Mouse (Mus musculus): ENCODE measurements around the gene Tnrc6c. TPM values are rescaled to one million over a fixed set of nuclear protein-coding genes. Genes with fewer than 3 reads are reported as not detected.
A peak's percentile ranks its signal among the peaks of the same experiment; 100 is the strongest.

Gene Tnrc6c
- polyA plus RNA-seq, 1 experiment from 2014 or later: 8.7 TPM

DNA sequence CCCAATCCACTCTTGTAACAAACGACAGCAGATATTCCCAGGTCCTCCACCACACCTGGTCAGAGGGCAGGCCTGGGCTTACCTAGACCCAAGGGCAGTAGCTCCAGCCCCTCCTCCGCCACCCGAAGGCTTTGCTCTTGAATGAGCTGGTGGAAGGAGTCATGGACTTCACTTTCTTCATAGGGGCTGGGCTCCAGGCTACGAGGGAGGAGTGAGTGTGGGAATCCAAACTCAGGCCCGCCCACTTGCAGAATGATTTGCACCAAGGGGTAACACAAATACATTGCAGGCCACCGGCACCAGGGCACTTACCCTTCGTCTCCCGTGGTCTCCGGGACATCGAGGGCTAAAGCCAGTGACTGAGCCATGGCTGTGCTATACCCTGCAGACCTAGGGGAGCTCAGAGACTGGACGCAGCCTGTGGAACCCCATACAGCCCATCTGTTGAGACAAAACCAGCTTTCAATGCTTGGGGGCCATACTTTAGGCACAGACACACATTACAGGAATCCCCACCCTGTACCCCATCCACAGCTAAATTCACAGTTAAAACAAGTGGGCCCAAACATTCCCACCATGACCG, 124.9 kb downstream of the Tnrc6c start:
- H3K4me1 ChIP-seq (ENCODE audit: control insufficient read depth in 2 of 2, insufficient read depth in 2 of 2, low read length in 2 of 2): peaks cover 29 to 37% of the 10 kb centered on the region in 2 experiments
- WGBS: 57% methylated on average over 12 of the region's 12 CpGs

DNA sequence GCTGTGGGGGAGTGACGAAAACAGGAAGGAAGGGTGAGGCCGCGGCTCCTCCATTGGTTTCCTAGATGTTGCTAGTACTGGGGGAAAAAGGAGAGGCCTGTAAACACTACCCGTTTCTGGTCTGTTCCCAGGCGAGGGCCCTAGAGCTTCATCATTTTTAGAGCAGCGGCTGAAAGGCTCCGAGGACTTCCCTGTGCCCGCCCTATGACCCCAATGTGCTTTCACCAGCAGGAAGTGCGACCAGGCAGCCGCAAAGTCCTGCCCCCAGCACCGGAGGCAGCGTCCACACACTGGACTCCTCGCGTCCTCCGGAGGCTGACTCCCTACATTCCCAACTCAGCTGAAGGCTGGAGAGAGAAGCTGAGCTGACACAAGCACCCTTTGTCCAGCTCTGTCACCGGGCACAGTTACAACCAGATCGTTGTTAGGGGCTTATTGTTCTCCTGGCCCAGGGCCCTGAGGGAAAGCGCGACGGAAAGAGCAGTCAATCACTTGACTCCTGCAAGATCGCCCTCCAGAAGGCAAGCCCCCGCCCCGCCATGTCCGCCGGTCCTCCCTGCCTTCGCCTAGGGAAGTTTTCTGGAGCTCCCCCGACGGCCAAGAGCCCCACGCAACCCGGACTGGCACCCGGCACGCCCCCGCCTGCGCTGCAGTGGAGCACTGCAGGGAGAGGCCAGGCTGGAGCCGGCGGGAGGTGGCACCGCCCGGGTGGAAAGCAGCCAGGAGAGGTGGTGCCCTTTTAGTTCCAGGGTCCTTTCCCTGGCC, 125.5 kb downstream of the Tnrc6c start:
- Histone ChIP-seq H3K4me3 (ENCODE audit: control insufficient read depth in 1 of 2, insufficient read depth in 1 of 2, low read depth in 1 of 2, low read length in 2 of 2) (peak overlapping the region; percentile 51 to 60), H3K4me2 (ENCODE audit: low read length) (peak overlapping the region; percentile 100), H3K9ac (ENCODE audit: low read length) (peak overlapping the region; percentile 85), H3K27me3 (ENCODE audit: control insufficient read depth, insufficient read depth, low read length) (no peaks in the 10 kb centered on the region), H3K36me3 (ENCODE audit: control insufficient read depth, insufficient read depth, low read length) (peaks cover 39% of the 10 kb centered on the region), H3K9me3 (ENCODE audit: control insufficient read depth, low read length) (no peaks in the 10 kb centered on the region), H3K27ac (replicated peaks in 1 of 2; ENCODE audit: control insufficient read depth in 1 of 2, insufficient read depth in 1 of 2, low read depth in 2 of 2, low read length in 2 of 2) (peak overlapping the region; percentile 88 to 94), H3K4me1 (ENCODE audit: control insufficient read depth in 2 of 2, insufficient read depth in 2 of 2, low read length in 2 of 2) (peaks cover 29 to 37% of the 10 kb centered on the region in 2 experiments)
- 4% methylated on average over 38 of the region's 38 CpGs for WGBS
- ATAC-seq (ENCODE audit: insufficient number of reproducible peaks, insufficient read depth, low FRiP score, low read depth): peak; percentile 7; the same call in 1 of the 2 replicates

More for the DNA sequence above, 124.9 kb downstream of the Tnrc6c start:
- peak overlapping the region; percentile 100 for H3K4me2 ChIP-seq (ENCODE audit: low read length)
- H3K9ac ChIP-seq (ENCODE audit: low read length): peak overlapping the region; percentile 85
- no peaks in the 10 kb centered on the region for H3K9me3 ChIP-seq (ENCODE audit: control insufficient read depth, low read length)
- H3K4me3 ChIP-seq (ENCODE audit: control insufficient read depth in 1 of 2, insufficient read depth in 1 of 2, low read depth in 1 of 2, low read length in 2 of 2): peak overlapping the region; percentile 51 to 60
- no peak for ATAC-seq (ENCODE audit: insufficient number of reproducible peaks, insufficient read depth, low FRiP score, low read depth)
- peaks cover 46% of the 10 kb centered on the region for H3K36me3 ChIP-seq (ENCODE audit: control insufficient read depth, insufficient read depth, low read length)
- no peaks in the 10 kb centered on the region for H3K27me3 ChIP-seq (ENCODE audit: control insufficient read depth, insufficient read depth, low read length)
- H3K27ac ChIP-seq (replicated peaks in 1 of 2; ENCODE audit: control insufficient read depth in 1 of 2, insufficient read depth in 1 of 2, low read depth in 2 of 2, low read length in 2 of 2): peak overlapping the region; percentile 88 to 94

DNA sequence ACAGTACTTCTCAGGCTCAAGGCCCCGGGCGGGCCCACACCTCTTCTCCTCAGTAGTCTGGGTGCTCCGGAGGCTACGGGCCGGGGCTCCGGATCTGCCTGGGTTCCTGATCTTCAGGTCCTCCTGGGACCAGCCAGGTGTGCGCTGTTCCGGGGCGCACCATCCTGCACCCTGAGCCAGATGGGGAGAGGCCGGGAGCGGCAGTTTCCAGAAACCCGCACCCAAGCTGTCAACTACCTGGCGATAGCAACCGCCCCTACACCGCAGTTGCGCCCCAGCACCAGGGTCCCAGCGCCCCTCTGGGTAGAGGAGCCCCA, 126.1 kb downstream of the Tnrc6c start:
- 1% methylated on average over 17 of the region's 17 CpGs for WGBS
- Histone ChIP-seq H3K27ac (replicated peaks in 1 of 2; ENCODE audit: control insufficient read depth in 1 of 2, insufficient read depth in 1 of 2, low read depth in 2 of 2, low read length in 2 of 2) (peak overlapping the region; percentile 88 to 94), H3K27me3 (ENCODE audit: control insufficient read depth, insufficient read depth, low read length) (no peaks in the 10 kb centered on the region), H3K4me1 (ENCODE audit: control insufficient read depth in 2 of 2, insufficient read depth in 2 of 2, low read length in 2 of 2) (peaks cover 29 to 37% of the 10 kb centered on the region in 2 experiments), H3K36me3 (ENCODE audit: control insufficient read depth, insufficient read depth, low read length) (peaks cover 33% of the 10 kb centered on the region), H3K4me3 (ENCODE audit: control insufficient read depth in 1 of 2, insufficient read depth in 1 of 2, low read depth in 1 of 2, low read length in 2 of 2) (peak overlapping the region; percentile 51 to 60), H3K9me3 (ENCODE audit: control insufficient read depth, low read length) (no peaks in the 10 kb centered on the region), H3K9ac (ENCODE audit: low read length) (peak overlapping the region; percentile 85), H3K4me2 (ENCODE audit: low read length) (peak overlapping the region; percentile 100)
- peak; percentile 3; the same call in 1 of the 2 replicates for ATAC-seq (ENCODE audit: insufficient number of reproducible peaks, insufficient read depth, low FRiP score, low read depth)

DNA sequence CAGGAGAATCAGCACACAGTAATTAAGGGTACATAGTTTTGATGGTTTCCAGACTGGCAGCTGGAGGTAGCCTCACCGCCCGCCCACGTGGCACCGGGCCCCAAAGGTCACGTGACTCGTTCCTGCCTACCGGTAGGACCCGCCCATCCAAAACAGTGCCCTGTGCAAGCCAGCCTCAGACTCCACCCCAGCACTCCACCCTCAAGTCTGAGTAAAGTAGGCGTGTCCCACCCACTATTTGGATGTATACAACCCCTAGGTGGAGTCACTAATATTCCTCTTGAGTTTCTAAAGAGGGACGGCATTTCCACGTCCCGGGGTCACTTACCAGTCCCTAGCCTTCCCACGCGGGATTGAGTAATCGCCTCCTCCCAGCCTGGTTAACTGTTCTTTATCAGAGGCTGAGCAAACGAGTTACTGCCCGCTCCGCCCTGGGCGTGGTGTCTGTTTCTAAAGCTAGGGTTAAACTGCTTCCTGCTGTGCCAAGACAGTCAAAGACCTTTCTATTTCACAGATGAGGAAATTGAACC, 126.6 kb downstream of the Tnrc6c start:
- Histone ChIP-seq H3K27me3 (ENCODE audit: control insufficient read depth, insufficient read depth, low read length) (no peaks in the 10 kb centered on the region), H3K9ac (ENCODE audit: low read length) (peak overlapping the region; percentile 85), H3K4me3 (ENCODE audit: control insufficient read depth in 1 of 2, insufficient read depth in 1 of 2, low read depth in 1 of 2, low read length in 2 of 2) (peak overlapping the region; percentile 51 to 60), H3K4me2 (ENCODE audit: low read length) (peak overlapping the region; percentile 100), H3K9me3 (ENCODE audit: control insufficient read depth, low read length) (no peaks in the 10 kb centered on the region), H3K4me1 (ENCODE audit: control insufficient read depth in 2 of 2, insufficient read depth in 2 of 2, low read length in 2 of 2) (peaks cover 29 to 37% of the 10 kb centered on the region in 2 experiments), H3K36me3 (ENCODE audit: control insufficient read depth, insufficient read depth, low read length) (peaks cover 29% of the 10 kb centered on the region), H3K27ac (replicated peaks in 1 of 2; ENCODE audit: control insufficient read depth in 1 of 2, insufficient read depth in 1 of 2, low read depth in 2 of 2, low read length in 2 of 2) (peak overlapping the region; percentile 88 to 94)
- ATAC-seq (ENCODE audit: insufficient number of reproducible peaks, insufficient read depth, low FRiP score, low read depth): peak; percentile 72
- WGBS: 1% methylated on average over 19 of the region's 19 CpGs

DNA sequence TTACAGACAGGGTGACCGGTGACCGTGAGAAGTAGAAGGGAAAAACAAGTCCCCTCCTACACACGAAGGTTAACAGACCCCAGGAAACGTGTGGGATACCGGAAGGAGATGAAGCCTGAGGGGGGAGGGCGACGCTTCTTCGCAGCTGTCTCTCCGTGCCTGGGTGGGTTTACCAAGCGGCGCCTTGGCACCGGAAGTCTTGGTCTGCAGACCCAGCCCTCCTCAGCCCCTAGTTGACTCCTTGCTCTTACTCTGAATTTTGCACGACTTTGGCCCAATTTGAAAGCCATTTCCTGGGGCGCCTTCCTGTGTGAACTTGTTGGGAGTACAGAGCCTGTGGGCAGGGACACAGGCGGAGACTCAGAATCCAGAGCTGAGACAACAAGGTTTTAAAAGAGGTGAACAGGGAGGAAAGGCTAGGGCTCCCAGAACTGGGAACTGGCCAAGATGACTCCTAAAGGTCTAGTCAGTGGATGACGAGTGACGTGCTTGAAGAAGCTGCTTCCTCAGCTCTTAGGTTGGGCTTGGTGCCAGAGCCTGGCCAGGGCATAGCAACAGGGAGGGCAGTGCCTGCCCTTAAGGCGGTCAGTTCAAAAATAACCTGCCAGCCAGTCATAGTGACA, 127.2 kb downstream of the Tnrc6c start:
- Histone ChIP-seq H3K4me1 (ENCODE audit: control insufficient read depth in 2 of 2, insufficient read depth in 2 of 2, low read length in 2 of 2) (peaks cover 29 to 37% of the 10 kb centered on the region in 2 experiments), H3K4me2 (ENCODE audit: low read length) (peak overlapping the region; percentile 100), H3K36me3 (ENCODE audit: control insufficient read depth, insufficient read depth, low read length) (peaks cover 22% of the 10 kb centered on the region), H3K27ac (replicated peaks in 1 of 2; ENCODE audit: control insufficient read depth in 1 of 2, insufficient read depth in 1 of 2, low read depth in 2 of 2, low read length in 2 of 2) (peak overlapping the region; percentile 74 to 94), H3K9ac (ENCODE audit: low read length) (peak overlapping the region; percentile 85), H3K4me3 (ENCODE audit: control insufficient read depth in 1 of 2, insufficient read depth in 1 of 2, low read depth in 1 of 2, low read length in 2 of 2) (peak overlapping the region; percentile 51 to 60), H3K27me3 (ENCODE audit: control insufficient read depth, insufficient read depth, low read length) (no peaks in the 10 kb centered on the region), H3K9me3 (ENCODE audit: control insufficient read depth, low read length) (no peaks in the 10 kb centered on the region)
- WGBS: 8% methylated on average over 18 of the region's 18 CpGs
- no peak for ATAC-seq (ENCODE audit: insufficient number of reproducible peaks, insufficient read depth, low FRiP score, low read depth)

DNA sequence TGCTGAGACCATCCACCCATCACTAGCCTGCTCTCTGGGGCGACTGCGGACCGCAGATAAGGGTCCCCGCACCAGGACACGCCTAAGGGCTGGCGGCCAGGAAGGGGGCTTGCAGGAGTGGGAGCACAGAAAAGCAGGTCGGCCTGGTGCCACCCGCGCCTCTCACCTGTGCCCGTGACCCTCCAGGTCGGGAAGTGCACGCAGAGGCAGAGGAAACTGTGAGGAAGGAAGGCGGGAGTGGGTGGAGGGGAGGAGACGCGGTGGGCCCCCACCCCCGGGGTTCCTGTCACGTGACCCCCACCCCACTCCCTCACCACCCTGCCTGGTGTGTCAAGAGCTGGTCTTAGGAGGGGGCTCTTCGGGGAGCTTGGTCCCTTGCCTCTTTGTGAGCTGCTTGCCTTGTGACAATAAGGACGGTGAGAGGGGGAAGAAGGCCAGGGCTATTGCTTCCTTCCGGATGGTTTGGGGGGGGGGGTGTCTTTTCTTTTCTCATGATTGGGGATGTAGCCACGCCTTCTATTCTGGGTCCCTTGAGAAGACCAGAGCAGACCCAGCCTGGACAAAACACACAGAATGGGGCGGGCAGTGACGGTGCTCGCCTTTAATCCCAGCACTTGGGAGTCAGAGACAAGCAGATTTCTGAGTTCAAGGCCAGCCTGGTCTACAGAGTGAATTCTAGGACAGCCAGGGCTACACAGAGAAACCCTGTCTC, 128.1 kb downstream of the Tnrc6c start, which contains the start of the genes Tmc8 and Tmc6:
Gene Tmc8, plus strand, starts transcription at position 84 of the 712 bp plus-strand sequence.
Gene Tmc6, minus strand, starts transcription at position 206 of the 712 bp plus-strand sequence.
- Histone ChIP-seq H3K27me3 (ENCODE audit: control insufficient read depth, insufficient read depth, low read length) (no peaks in the 10 kb centered on the region), H3K4me1 (ENCODE audit: control insufficient read depth in 2 of 2, insufficient read depth in 2 of 2, low read length in 2 of 2) (peaks cover 29 to 37% of the 10 kb centered on the region in 2 experiments), H3K9ac (ENCODE audit: low read length) (peak within 1 kb of the TSS; percentile 85), H3K4me3 (ENCODE audit: control insufficient read depth in 1 of 2, insufficient read depth in 1 of 2, low read depth in 1 of 2, low read length in 2 of 2) (peak within 1 kb of the TSS; percentile 51 to 60), H3K27ac (replicated peaks in 1 of 2; ENCODE audit: control insufficient read depth in 1 of 2, insufficient read depth in 1 of 2, low read depth in 2 of 2, low read length in 2 of 2) (peak within 1 kb of the TSS; percentile 74 to 94), H3K36me3 (ENCODE audit: control insufficient read depth, insufficient read depth, low read length) (peaks cover 14% of the 10 kb centered on the region), H3K4me2 (ENCODE audit: low read length) (peak within 1 kb of the TSS; percentile 100), H3K9me3 (ENCODE audit: control insufficient read depth, low read length) (no peaks in the 10 kb centered on the region)
- ATAC-seq (ENCODE audit: insufficient number of reproducible peaks, insufficient read depth, low FRiP score, low read depth): no peak
- 29% methylated on average over 24 of the region's 24 CpGs for WGBS

DNA sequence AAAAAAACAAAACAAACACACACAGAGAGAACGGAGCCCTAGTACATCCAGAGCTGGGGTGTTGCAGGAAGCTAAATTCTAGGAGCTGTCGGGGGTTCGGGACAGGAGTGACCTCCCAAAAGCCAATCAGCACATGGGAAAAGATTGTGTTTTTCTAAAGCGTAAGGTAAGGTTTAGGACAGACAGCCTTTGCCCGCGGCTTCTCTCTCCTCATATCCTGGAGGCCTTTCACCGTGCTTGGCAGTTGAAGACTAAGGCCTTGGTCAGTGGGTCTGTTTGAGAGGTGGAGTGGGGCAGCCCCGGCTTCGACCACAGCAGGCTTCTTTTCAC, 128.6 kb downstream of the Tnrc6c start:
- ATAC-seq (ENCODE audit: insufficient number of reproducible peaks, insufficient read depth, low FRiP score, low read depth): no peak
- Histone ChIP-seq H3K9ac (ENCODE audit: low read length) (peak overlapping the region; percentile 68), H3K27me3 (ENCODE audit: control insufficient read depth, insufficient read depth, low read length) (no peaks in the 10 kb centered on the region), H3K27ac (replicated peaks in 1 of 2; ENCODE audit: control insufficient read depth in 1 of 2, insufficient read depth in 1 of 2, low read depth in 2 of 2, low read length in 2 of 2) (peak overlapping the region; percentile 65 to 94), H3K36me3 (ENCODE audit: control insufficient read depth, insufficient read depth, low read length) (peaks cover 9% of the 10 kb centered on the region), H3K9me3 (ENCODE audit: control insufficient read depth, low read length) (no peaks in the 10 kb centered on the region), H3K4me2 (ENCODE audit: low read length) (peak overlapping the region; percentile 100), H3K4me3 (ENCODE audit: control insufficient read depth in 1 of 2, insufficient read depth in 1 of 2, low read depth in 1 of 2, low read length in 2 of 2) (peak overlapping the region; percentile 44 to 60), H3K4me1 (ENCODE audit: control insufficient read depth in 2 of 2, insufficient read depth in 2 of 2, low read length in 2 of 2) (peaks cover 29 to 37% of the 10 kb centered on the region in 2 experiments)
- WGBS: 54% methylated on average over 9 of the region's 9 CpGs
